Mouse (Mus musculus) CH12.LX (cell line): ENCODE results near the gene Kif1c. TPM values are rescaled to one million over a fixed set of nuclear protein-coding genes. Genes with fewer than 3 reads are reported as not detected.

ENCODE experiments used
- DNase-seq: peaks from one replicate; pipeline ENCODE4 v3.0.0-alpha.2; 2013; ENCODE audit errors: extremely low read depth
- H3K27ac ChIP-seq: 2 replicates; pipeline ENCODE4 v1.5.1; 2012; ENCODE audit warnings: low read depth, mild to moderate bottlenecking, control low read depth, moderate library complexity; ENCODE audit not compliant: insufficient read depth
- H3K27me3 ChIP-seq: replicated peaks from 2 replicates; pipeline ENCODE3; 2012; ENCODE audit warnings: inconsistent platforms
- H3K36me3 ChIP-seq, 2 experiments: replicated peaks in 1 of 2; 2 replicates each; pipeline versions ENCODE3 to v1.6.1; 2012; ENCODE audit warnings: inconsistent platforms in 1 of 2, low read length in 1 of 2, mild to moderate bottlenecking in 1 of 2, mixed read lengths in 1 of 2, moderate library complexity in 1 of 2; ENCODE audit not compliant: control insufficient read depth in 1 of 2, insufficient read depth in 1 of 2
- H3K4me1 ChIP-seq, 2 experiments: 2 replicates each; pipeline ENCODE4 v1.6.1; 2012; ENCODE audit warnings: inconsistent platforms in 1 of 2, moderate library complexity in 1 of 2; ENCODE audit not compliant: insufficient read depth in 2 of 2, control insufficient read depth in 1 of 2
- H3K4me2 ChIP-seq: 2 replicates; pipeline ENCODE4 v1.6.1; 2012; ENCODE audit warnings: low read depth, mild to moderate bottlenecking, control low read depth; ENCODE audit not compliant: poor library complexity, insufficient read depth, severe bottlenecking
- H3K4me3 ChIP-seq, 3 experiments: fragments of 150-350 bp in 1 of 3; sonication (generic) in 1 of 3; replicated peaks in 1 of 3; 2 replicates each; pipeline versions ENCODE3 to v1.5.1; 2011 to 2012; ENCODE audit warnings: low read depth in 2 of 3, low read length in 2 of 3, mild to moderate bottlenecking in 2 of 3, moderate library complexity in 2 of 3, control low read depth in 1 of 3, improper control_type of control experiment in 1 of 3, inconsistent platforms in 1 of 3, mixed read lengths in 1 of 3; ENCODE audit not compliant: poor library complexity in 1 of 3
- H3K79me2 ChIP-seq: replicated peaks from 2 replicates; pipeline ENCODE4 v1.6.1; 2012; ENCODE audit warnings: mild to moderate bottlenecking, moderate library complexity; ENCODE audit not compliant: control insufficient read depth, poor library complexity, insufficient read depth, severe bottlenecking; ENCODE audit errors: extremely low read depth
- H3K9ac ChIP-seq: 2 replicates; pipeline ENCODE4 v1.6.1; 2012; ENCODE audit warnings: low read depth, mild to moderate bottlenecking, control low read depth, moderate library complexity; ENCODE audit not compliant: insufficient read depth
- H3K9me3 ChIP-seq: replicated peaks from 2 replicates; pipeline ENCODE3; 2012; ENCODE audit warnings: low read length, inconsistent platforms, mixed read lengths
- BHLHE40 ChIP-seq: IDR thresholded peaks from 2 replicates; pipeline ENCODE4 v1.6.1; 2011; ENCODE audit warnings: mild to moderate bottlenecking, low read depth, low read length, improper control_type of control experiment
- CHD1 ChIP-seq: IDR thresholded peaks from 2 replicates; pipeline ENCODE4 v1.6.1; 2012; ENCODE audit warnings: low read depth, low read length, improper control_type of control experiment, inconsistent platforms
- CHD2 ChIP-seq: IDR thresholded peaks from 2 replicates; pipeline ENCODE4 v1.6.1; 2011; ENCODE audit warnings: low read length, improper control_type of control experiment
- CTCF ChIP-seq, 2 experiments: IDR thresholded peaks in 1 of 2; conservative IDR thresholded peaks in 1 of 2; 2 replicates each; pipeline ENCODE4 v1.5.1; 2011 to 2012; ENCODE audit warnings: low read depth in 2 of 2, low read length in 2 of 2, improper control_type of control experiment in 1 of 2, inconsistent platforms in 1 of 2, mild to moderate bottlenecking in 1 of 2, moderate library complexity in 1 of 2
- E2F4 ChIP-seq: IDR thresholded peaks from 2 replicates; pipeline ENCODE4 v1.6.1; 2011; ENCODE audit warnings: low read depth, low read length, improper control_type of control experiment; ENCODE audit not compliant: insufficient replicate concordance
- ELF1 ChIP-seq: IDR thresholded peaks from 2 replicates; pipeline ENCODE4 v1.6.1; 2014; ENCODE audit warnings: low read depth, mild to moderate bottlenecking, inconsistent platforms, low read length, improper control_type of control experiment
- EP300 ChIP-seq: IDR thresholded peaks from 2 replicates; pipeline ENCODE4 v1.6.1; 2011; ENCODE audit warnings: low read length, improper control_type of control experiment
- ETS1 ChIP-seq: conservative IDR thresholded peaks from 2 replicates; pipeline ENCODE4 v1.6.1; 2012; ENCODE audit warnings: low read depth, mild to moderate bottlenecking, inconsistent platforms, low read length, improper control_type of control experiment, moderate library complexity
- GABPA ChIP-seq: IDR thresholded peaks from 2 replicates; pipeline ENCODE4 v1.6.1; 2012; ENCODE audit warnings: low read depth, low read length, improper control_type of control experiment, inconsistent platforms; ENCODE audit not compliant: insufficient replicate concordance
- HCFC1 ChIP-seq: IDR thresholded peaks from 2 replicates; pipeline ENCODE4 v1.6.1; 2012; ENCODE audit warnings: low read depth, mild to moderate bottlenecking, inconsistent platforms, low read length, improper control_type of control experiment
- IRF4 ChIP-seq: IDR thresholded peaks from 2 replicates; pipeline ENCODE4 v1.6.1; 2014; ENCODE audit warnings: low read depth, mild to moderate bottlenecking, inconsistent platforms, low read length, improper control_type of control experiment
- JUN ChIP-seq: IDR thresholded peaks from 2 replicates; pipeline ENCODE4 v1.6.1; 2011; ENCODE audit warnings: low read depth, mild to moderate bottlenecking, low read length, improper control_type of control experiment, moderate library complexity; ENCODE audit not compliant: insufficient read depth
- JUND ChIP-seq: conservative IDR thresholded peaks from 2 replicates; pipeline ENCODE4 v1.6.1; 2011; ENCODE audit warnings: low read depth, low read length, improper control_type of control experiment
- KAT2A ChIP-seq: IDR thresholded peaks from 2 replicates; pipeline ENCODE4 v1.6.1; 2012; ENCODE audit warnings: low read length, improper control_type of control experiment, inconsistent platforms; ENCODE audit not compliant: insufficient replicate concordance
- MAFK ChIP-seq: IDR thresholded peaks from 2 replicates; pipeline ENCODE4 v1.6.1; 2011; ENCODE audit warnings: low read length, improper control_type of control experiment; ENCODE audit not compliant: insufficient replicate concordance
- MAX ChIP-seq: IDR thresholded peaks from 2 replicates; pipeline ENCODE4 v1.6.1; 2011; ENCODE audit warnings: low read length, improper control_type of control experiment
- MAZ ChIP-seq: IDR thresholded peaks from 2 replicates; pipeline ENCODE4 v1.6.1; 2012; ENCODE audit warnings: low read depth, mild to moderate bottlenecking, inconsistent platforms, low read length, improper control_type of control experiment, moderate library complexity
- MEF2A ChIP-seq: IDR thresholded peaks from 2 replicates; pipeline ENCODE4 v1.6.1; 2014; ENCODE audit warnings: low read depth, mild to moderate bottlenecking, inconsistent platforms, low read length, improper control_type of control experiment, borderline replicate concordance
- MXI1 ChIP-seq: IDR thresholded peaks from 2 replicates; pipeline ENCODE4 v1.6.1; 2011; ENCODE audit warnings: mild to moderate bottlenecking, low read depth, low read length, improper control_type of control experiment
- MYC ChIP-seq: IDR thresholded peaks from 2 replicates; pipeline ENCODE4 v1.6.1; 2011; ENCODE audit warnings: low read depth, mild to moderate bottlenecking, improper control_type of control experiment, low read length
- NELFE ChIP-seq: IDR thresholded peaks from 2 replicates; pipeline ENCODE4 v1.6.1; 2011; ENCODE audit warnings: low read depth, low read length, improper control_type of control experiment
- NRF1 ChIP-seq: IDR thresholded peaks from 2 replicates; pipeline ENCODE4 v1.6.1; 2014; ENCODE audit warnings: low read depth, mild to moderate bottlenecking, inconsistent platforms, low read length, improper control_type of control experiment, moderate library complexity
- PAX5 ChIP-seq: IDR thresholded peaks from 2 replicates; pipeline ENCODE4 v1.6.1; 2012; ENCODE audit warnings: low read length, inconsistent platforms, mixed read lengths
- POLR2A ChIP-seq: IDR thresholded peaks from 2 replicates; pipeline ENCODE4 v1.6.1; 2011; ENCODE audit warnings: low read depth, mild to moderate bottlenecking, improper control_type of control experiment, low read length
- POLR2AphosphoS2 ChIP-seq: IDR thresholded peaks from 2 replicates; pipeline ENCODE4 v1.6.1; 2011; ENCODE audit warnings: low read depth, low read length, improper control_type of control experiment
- RCOR1 ChIP-seq: conservative IDR thresholded peaks from 2 replicates; pipeline ENCODE4 v1.6.1; 2012; ENCODE audit warnings: low read depth, mild to moderate bottlenecking, inconsistent platforms, low read length, improper control_type of control experiment
- SIN3A ChIP-seq: IDR thresholded peaks from 2 replicates; pipeline ENCODE4 v1.6.1; 2012; ENCODE audit warnings: low read length, improper control_type of control experiment, inconsistent platforms
- SMC3 ChIP-seq: IDR thresholded peaks from 2 replicates; pipeline ENCODE4 v1.6.1; 2011; ENCODE audit warnings: low read depth, low read length, improper control_type of control experiment
- TBP ChIP-seq: conservative IDR thresholded peaks from 2 replicates; pipeline ENCODE4 v1.6.1; 2011; ENCODE audit warnings: low read depth, low read length, improper control_type of control experiment
- TCF12 ChIP-seq: IDR thresholded peaks from 2 replicates; pipeline ENCODE4 v1.6.1; 2014; ENCODE audit warnings: low read depth, mild to moderate bottlenecking, inconsistent platforms, low read length, improper control_type of control experiment
- UBTF ChIP-seq: IDR thresholded peaks from 2 replicates; pipeline ENCODE4 v1.6.1; 2012; ENCODE audit warnings: low read depth, mild to moderate bottlenecking, inconsistent platforms, low read length, improper control_type of control experiment, moderate library complexity
- USF1 ChIP-seq: IDR thresholded peaks from 2 replicates; pipeline ENCODE4 v1.6.1; 2014; ENCODE audit warnings: low read depth, mild to moderate bottlenecking, inconsistent platforms, low read length, improper control_type of control experiment
- USF2 ChIP-seq: conservative IDR thresholded peaks from 2 replicates; pipeline ENCODE4 v1.6.1; 2011; ENCODE audit warnings: low read depth, low read length, improper control_type of control experiment
- ZC3H11A ChIP-seq: IDR thresholded peaks from 2 replicates; pipeline ENCODE4 v1.6.1; 2012; ENCODE audit warnings: low read depth, mild to moderate bottlenecking, inconsistent platforms, low read length, improper control_type of control experiment
- ZKSCAN1 ChIP-seq: IDR thresholded peaks from 2 replicates; pipeline ENCODE4 v1.6.1; 2012; ENCODE audit warnings: low read depth, inconsistent platforms, low read length, improper control_type of control experiment, borderline replicate concordance
- ZMIZ1 ChIP-seq: IDR thresholded peaks from 2 replicates; pipeline ENCODE4 v1.6.1; 2012; ENCODE audit warnings: low read depth, mild to moderate bottlenecking, inconsistent platforms, low read length, improper control_type of control experiment
- ZNF384 ChIP-seq: IDR thresholded peaks from 2 replicates; pipeline ENCODE4 v1.6.1; 2012; ENCODE audit warnings: low read depth, low read length, improper control_type of control experiment, inconsistent platforms
- dilution Hi-C: fragments of 300-500 bp; cut with MboI; formaldehyde crosslinking; loops from 2 replicates; pipeline ENCODE4 v1.14.3; 2020; ENCODE audit warnings: low sequenced_read_pairs; ENCODE audit not compliant: extremely low pct_unique_long_range_greater_than_20kb, extremely low pct_ligation_motif_present
- in situ Hi-C: fragments of 300-500 bp; cut with MboI; formaldehyde crosslinking; loops from 3 replicates; pipeline ENCODE4 v1.14.3; 2019; ENCODE audit warnings: low sequenced_read_pairs, low pct_ligation_motif_present, low pct_unique_long_range_greater_than_20kb, mixed read lengths
- polyA plus RNA-seq: library from polyadenylated mRNA; unstranded; fragments of >175 nt; gene quantifications from 2 replicates; pipeline ENCODE4 v1.2.1, GENCODE M21; 2012; ENCODE audit warnings: low read depth; ENCODE audit not compliant: insufficient read length
- total RNA-seq, 2 experiments: library from RNA; depleted of rRNA; stranded (reverse); fragments of 300-350 nt in 1 of 2; fragments of >200 nt in 1 of 2; gene quantifications; 2 replicates each; pipeline ENCODE4 v1.2.3; 2012 to 2014

Kif1c gene
- total and polyA plus RNA-seq, 3 experiments = 11.0 to 38.0 (median 31.7) TPM

- Histone ChIP-seq H3K9me3 (no peaks in the 10 kb centered on the region), H3K36me3 (peaks cover 37 to 66% of the 10 kb centered on the region in 2 experiments), H3K27ac (peak overlapping the region; percentile 76), H3K27me3 (no peaks in the 10 kb centered on the region), H3K4me2 (peak overlapping the region; percentile 41), H3K79me2 (peaks cover 22% of the 10 kb centered on the region), H3K4me1 (peaks cover 10 to 37% of the 10 kb centered on the region in 2 experiments), H3K4me3 (peak overlapping the region; percentile 69 to 92 (median 73)), H3K9ac (peak overlapping the region; percentile 77)
- dilution Hi-C loops = no loop called here
- in situ Hi-C loops = loop anchor here (5.0 kb wide), 1 partner anchor 38 kb away; no protein-coding TSS in a partner anchor
- peak; percentile 97 for DNase-seq
- TF ChIP-seq USF2 (peak; percentile 22; the same call in 1 of the 2 replicates), MEF2A (peak; percentile 79), KAT2A (no peak), ZMIZ1 (no peak; the same call in 1 of the 2 replicates), MXI1 (peak; percentile 6; the same call in 1 of the 2 replicates), ZKSCAN1 (no peak), E2F4 (0 out of 2 replicates have a peak, but pooled peaks have one; percentile 11), SIN3A (no peak), ZC3H11A (no peak), POLR2AphosphoS2 (no peak), EP300 (peak; percentile 69), ELF1 (no peak; the same call in 1 of the 2 replicates), USF1 (peak; percentile 73), BHLHE40 (peak; percentile 56), ZNF384 (no peak), UBTF (no peak; the same call in none of the 2 replicates), NRF1 (no peak), JUN (no peak), SMC3 (peak; percentile 78), CTCF (conservative IDR thresholded peaks at IDR 0.05 in 1 of 2, IDR thresholded peaks at IDR 0.05 in 1 of 2; ENCODE audit: low read depth in 2 of 2, low read length in 2 of 2) (peak; percentile 20 to 87; a peak in 3 of 4 replicates), CHD1 (no peak), RCOR1 (peak; percentile 77; the same call in 1 of the 2 replicates), MYC (peak; percentile 20; the same call in 1 of the 2 replicates), GABPA (no peak), HCFC1 (no peak; the same call in 1 of the 2 replicates), JUND (no peak; the same call in 1 of the 2 replicates), NELFE (peak; percentile 46; the same call in 1 of the 2 replicates), IRF4 (peak; percentile 82), ETS1 (peak; percentile 34; the same call in 1 of the 2 replicates), MAX (peak; percentile 13; the same call in 1 of the 2 replicates), POLR2A (0 out of 2 replicates have a peak, but pooled peaks have one; percentile 0), MAZ (peak; percentile 92), MAFK (no peak), TBP (0 out of 2 replicates have a peak, but pooled peaks have one; percentile 23), PAX5 (no peak), TCF12 (0 out of 2 replicates have a peak, but pooled peaks have one; percentile 23), CHD2 (peak; percentile 19; the same call in 1 of the 2 replicates)
Observed at GRCm38 (mm10) chr11:70669582-70670345, 30.6 kb upstream of the Kif1c start.
